Mouse (Mus musculus) ES-E14 (cell line): ENCODE results near the gene Rbfox2. TPM values are rescaled to one million over a fixed set of nuclear protein-coding genes. Genes with fewer than 3 reads are reported as not detected.

Source experiments
- DNase-seq: peaks from one replicate; pipeline ENCODE4 v3.0.0-alpha.2; 2013; ENCODE audit warnings: low read depth, low spot score
- H3K27ac ChIP-seq: 2 replicates; pipeline ENCODE4 v1.5.1; 2012; ENCODE audit warnings: low read depth, mild to moderate bottlenecking, low read length, moderate library complexity, mixed read lengths; ENCODE audit not compliant: poor library complexity, insufficient read depth, severe bottlenecking
- H3K36me3 ChIP-seq: 2 replicates; pipeline ENCODE4 v1.6.1; 2012; ENCODE audit warnings: mild to moderate bottlenecking, low read length, moderate library complexity, mixed read lengths; ENCODE audit not compliant: control insufficient read depth, poor library complexity, insufficient read depth, severe bottlenecking
- H3K4me1 ChIP-seq, 2 experiments: fragments of 150-350 bp in 1 of 2; sonication (generic) in 1 of 2; 2 replicates each; pipeline ENCODE4 v1.6.1; 2012; ENCODE audit warnings: low read length in 2 of 2, mild to moderate bottlenecking in 1 of 2, mixed read lengths in 1 of 2; ENCODE audit not compliant: control insufficient read depth in 2 of 2, insufficient read depth in 2 of 2, poor library complexity in 1 of 2
- H3K4me3 ChIP-seq, 2 experiments: fragments of 150-350 bp in 1 of 2; sonication (generic) in 1 of 2; 2 replicates each; pipeline ENCODE4 v1.5.1; 2012; ENCODE audit warnings: low read length in 2 of 2, low read depth in 1 of 2, mild to moderate bottlenecking in 1 of 2, mixed read lengths in 1 of 2; ENCODE audit not compliant: insufficient read depth in 1 of 2, poor library complexity in 1 of 2, severe bottlenecking in 1 of 2
- H3K9ac ChIP-seq: 2 replicates; pipeline ENCODE4 v1.6.1; 2012; ENCODE audit warnings: low read depth, mild to moderate bottlenecking, low read length, mixed read lengths; ENCODE audit not compliant: poor library complexity, insufficient read depth, severe bottlenecking
- H3K9me3 ChIP-seq: fragments of 150-350 bp; sonication (generic); 2 replicates; pipeline ENCODE4 v1.6.1; 2012; ENCODE audit warnings: low read depth, mild to moderate bottlenecking, low read length; ENCODE audit not compliant: control insufficient read depth, insufficient read depth
- CHD2 ChIP-seq: IDR thresholded peaks from 2 replicates; pipeline ENCODE4 v1.6.1; 2014; ENCODE audit warnings: mild to moderate bottlenecking, low read depth, low read length, inconsistent platforms
- HCFC1 ChIP-seq: IDR thresholded peaks from 2 replicates; pipeline ENCODE4 v1.6.1; 2012; ENCODE audit warnings: low read length, inconsistent platforms, borderline replicate concordance; ENCODE audit not compliant: insufficient read depth
- MAFK ChIP-seq: IDR thresholded peaks from 2 replicates; pipeline ENCODE4 v1.6.1; 2014; ENCODE audit warnings: mild to moderate bottlenecking, low read depth, low read length, inconsistent platforms; ENCODE audit not compliant: insufficient read depth
- ZC3H11A ChIP-seq: IDR thresholded peaks from 2 replicates; pipeline ENCODE4 v1.6.1; 2012; ENCODE audit warnings: low read depth, mild to moderate bottlenecking, inconsistent platforms, low read length, borderline replicate concordance
- ZNF384 ChIP-seq: IDR thresholded peaks from 2 replicates; pipeline ENCODE4 v1.6.1; 2012; ENCODE audit warnings: low read depth, low read length, inconsistent platforms
- in situ Hi-C, 2 experiments: fragments of 600-800 bp; cut with MboI; formaldehyde crosslinking; loops; one replicate each; pipeline ENCODE4 v1.15.1; 2025; ENCODE audit warnings: low sequenced_read_pairs in 2 of 2, inconsistent platforms in 1 of 2; ENCODE audit not compliant: unreplicated experiment in 2 of 2
- total RNA-seq: library from RNA; depleted of rRNA; stranded (reverse); fragments of 300-350 nt; gene quantifications from 2 replicates; pipeline ENCODE4 v1.2.3, GENCODE M21; 2012

Gene Rbfox2
- total RNA-seq, 1 experiment, result 56.4 TPM

- H3K36me3 ChIP-seq, result no peaks in the 10 kb centered on the region
- no peaks in the 10 kb centered on the region for H3K9me3 ChIP-seq
- no peak overlapping the region for H3K9ac ChIP-seq
- no peak overlapping the region for H3K4me3 ChIP-seq
- in situ Hi-C loops, result no loop called here
- no peak for TF ChIP-seq HCFC1
- no peak for TF ChIP-seq CHD2
- no peak for TF ChIP-seq ZNF384
- no peak for TF ChIP-seq MAFK
- TF ChIP-seq ZC3H11A, result no peak
- no peak overlapping the region for H3K27ac ChIP-seq
- DNase-seq, result no peak
- peaks cover 1 to 4% of the 10 kb centered on the region in 2 experiments; a peak in 1 of 4 replicates for H3K4me1 ChIP-seq
These were observed 38.4 kb downstream of the Rbfox2 start for GRCm38 (mm10) chr15:77268415-77268814.

GRCm38 (mm10) chr15:77265318-77265717 is 41.5 kb downstream of the Rbfox2 start:
- H3K4me1 ChIP-seq, result peaks cover under 1 to 1% of the 10 kb centered on the region in 2 experiments; a peak in 1 of 4 replicates
- H3K9ac ChIP-seq, result no peak overlapping the region
- in situ Hi-C loops, result no loop called here
- no peaks in the 10 kb centered on the region for H3K9me3 ChIP-seq
- H3K36me3 ChIP-seq, result no peaks in the 10 kb centered on the region
- DNase-seq, result no peak
- TF ChIP-seq CHD2 (no peak), HCFC1 (no peak), ZNF384 (no peak), MAFK (no peak)
- no peak overlapping the region for H3K27ac ChIP-seq
- no peak overlapping the region for H3K4me3 ChIP-seq

DNA sequence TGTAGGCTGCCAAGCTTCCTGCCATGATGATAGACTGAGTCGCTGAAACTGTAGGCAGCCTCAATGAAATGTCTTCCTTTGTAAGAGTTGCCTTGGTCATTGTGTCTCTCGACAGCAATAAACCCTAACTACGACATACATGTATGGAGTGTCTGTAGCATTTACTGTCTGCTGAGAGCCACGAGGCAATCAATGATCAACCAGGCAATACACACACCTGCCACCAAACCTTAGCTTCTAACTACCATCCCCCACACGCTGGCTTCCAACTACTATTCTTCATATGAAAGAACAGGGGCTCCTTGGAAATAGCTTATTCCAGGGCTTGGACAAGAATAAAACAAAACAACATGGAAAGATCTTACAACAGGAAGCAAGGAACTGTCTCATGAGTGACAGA is 42.5 kb downstream of the Rbfox2 start:
- peaks cover 0 to 1% of the 10 kb centered on the region in 2 experiments; a peak in 1 of 4 replicates for H3K4me1 ChIP-seq
- H3K9ac ChIP-seq, result no peak overlapping the region
- DNase-seq, result no peak
- H3K27ac ChIP-seq, result no peak overlapping the region
- H3K4me3 ChIP-seq, result no peak overlapping the region
- no peaks in the 10 kb centered on the region for H3K9me3 ChIP-seq
- TF ChIP-seq CHD2 (no peak), MAFK (no peak), ZC3H11A (no peak), HCFC1 (no peak), ZNF384 (no peak)
- in situ Hi-C loops, result no loop called here
- no peaks in the 10 kb centered on the region for H3K36me3 ChIP-seq

DNA sequence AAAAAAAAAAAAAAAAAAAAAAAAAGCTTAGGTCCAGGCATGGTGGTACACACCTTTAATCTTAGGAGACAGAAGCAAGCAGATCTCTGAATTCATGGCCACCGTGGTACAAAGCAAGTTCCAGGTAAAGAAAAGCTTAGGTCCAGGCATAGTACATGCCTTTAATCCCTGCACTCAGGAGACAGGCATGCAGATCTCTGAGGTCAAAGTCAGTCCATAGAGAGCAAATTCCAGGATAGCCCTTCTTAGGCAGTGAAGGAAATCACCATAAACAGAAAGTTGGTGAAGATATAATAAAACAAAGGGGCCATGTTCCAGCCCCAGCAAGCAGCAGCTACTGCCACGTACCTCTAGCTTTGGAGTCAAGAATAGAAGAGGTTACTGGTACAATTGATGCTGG is 44.0 kb downstream of the Rbfox2 start:
- TF ChIP-seq ZC3H11A (no peak), HCFC1 (no peak), MAFK (no peak), ZNF384 (no peak), CHD2 (no peak)
- Histone ChIP-seq H3K4me1 (peaks cover 1 to 6% of the 10 kb centered on the region in 2 experiments; a peak in 2 of 4 replicates), H3K36me3 (no peaks in the 10 kb centered on the region), H3K9me3 (no peaks in the 10 kb centered on the region), H3K4me3 (no peak overlapping the region), H3K9ac (no peak overlapping the region), H3K27ac (no peak overlapping the region)
- in situ Hi-C loops, result no loop called here
- DNase-seq, result no peak
